Mouse (Mus musculus) heart, embryonic 10.5 days (tissue): ENCODE measurements around the gene Gmip. TPM values are rescaled to one million over a fixed set of nuclear protein-coding genes. Genes with fewer than 3 reads are reported as not detected.

Experiments used
- polyA plus RNA-seq: library from polyadenylated mRNA; unstranded; fragments of >200 nt; fragmentation: Nextera tagmentation; extraction: Ambion mirVana; gene quantifications from 2 replicates; pipeline ENCODE4 v1.2.1, GENCODE M21; 2016

The Gmip gene
- polyA plus RNA-seq, 1 experiment from 2014 or later, result 10.3 TPM

Other genes with a start within 250 kb of the Gmip start
- 16.9 and 18.8 TPM in 2 replicates for gene Zfp868, start 183.1 kb upstream of the Gmip start, polyA plus RNA-seq
- gene Zfp964, start 154.2 kb upstream of the Gmip start, polyA plus RNA-seq, result 1.3 and 1.4 TPM in 2 replicates
- gene Zfp869, start 98.0 kb upstream of the Gmip start, polyA plus RNA-seq, result 25.1 and 28.5 TPM in 2 replicates
- 3.6 and 4.1 TPM in 2 replicates for gene Zfp963, start 58.7 kb upstream of the Gmip start, polyA plus RNA-seq
- gene Gm20422, start 33.8 kb upstream of the Gmip start, polyA plus RNA-seq, result 0.44 and 0.65 TPM in 2 replicates
- 43.2 and 48.3 TPM in 2 replicates for gene Atp13a1, start 17.5 kb upstream of the Gmip start, polyA plus RNA-seq
- 20.4 and 26.4 TPM in 2 replicates for gene Zfp866, start 17.5 kb upstream of the Gmip start, polyA plus RNA-seq
- 0.32 and 0.73 TPM in 2 replicates for gene Lpar2, start 13.8 kb downstream of the Gmip start, polyA plus RNA-seq
- gene Pbx4, start 23.8 kb downstream of the Gmip start, polyA plus RNA-seq, result 5.6 and 6.3 TPM in 2 replicates
- 0.48 and 0.63 TPM in 2 replicates for gene Cilp2, start 79.0 kb downstream of the Gmip start, polyA plus RNA-seq
- gene Tssk6, start 93.5 kb downstream of the Gmip start, polyA plus RNA-seq, result 2.7 and 2.9 TPM in 2 replicates
- gene Ndufa13, start 93.9 kb downstream of the Gmip start, polyA plus RNA-seq, result 217 and 256 TPM in 2 replicates
- gene Yjefn3, start 94.0 kb downstream of the Gmip start, polyA plus RNA-seq, result 6.7 and 8.7 TPM in 2 replicates
- gene Gatad2a, start 187.7 kb downstream of the Gmip start, polyA plus RNA-seq, result 47.5 and 49.0 TPM in 2 replicates
- 46.5 and 49.9 TPM in 2 replicates for gene Mau2, start 234.1 kb downstream of the Gmip start, polyA plus RNA-seq
- 41.1 and 45.0 TPM in 2 replicates for gene Sugp1, start 234.1 kb downstream of the Gmip start, polyA plus RNA-seq